Mouse (Mus musculus): Measurements from ENCODE around the gene H2al1c. TPM values are rescaled to one million over a fixed set of nuclear protein-coding genes. Genes with fewer than 3 reads are reported as not detected.
"Not testable (repeated sequence)": the region's sequence is repeated elsewhere in the genome, so short reads cannot be mapped to it uniquely, and the experiment has no call there.

The H2al1c gene
- polyA plus RNA-seq, 1 experiment from 2014 or later, result not detected

- WGBS, result 88% methylated on average over 1 of the region's 3 CpGs
- not testable (repeated sequence) for H3K4me2 ChIP-seq (ENCODE audit: low read depth, low read length); H3K9me3 ChIP-seq (ENCODE audit: control insufficient read depth, low read length); H3K27me3 ChIP-seq (replicated peaks; ENCODE audit: control insufficient read depth, insufficient read depth, low read length); H3K4me1 ChIP-seq (ENCODE audit: control insufficient read depth, insufficient read depth, low read length); H3K9ac ChIP-seq (ENCODE audit: low read depth, low read length); H3K36me3 ChIP-seq (ENCODE audit: control insufficient read depth, insufficient read depth, low read length); H3K4me3 ChIP-seq (ENCODE audit: low read length); H3K27ac ChIP-seq (ENCODE audit: low read length); ATAC-seq
Observed at GRCm38 (mm10) chrX:11302132-11302531, 3.3 kb upstream of the H2al1c start, which contains the start of gene H2al1b. TSS of gene H2al1b (plus strand) at chrX:11302432.

GRCm38 (mm10) chrX:11308524-11308923 is 3.1 kb downstream of the H2al1c start, which contains the start of gene H2al1d:
TSS of gene H2al1d (plus strand) at chrX:11308824.
- not testable (repeated sequence) for H3K4me2 ChIP-seq (ENCODE audit: low read depth, low read length); H3K36me3 ChIP-seq (ENCODE audit: control insufficient read depth, insufficient read depth, low read length); H3K27ac ChIP-seq (ENCODE audit: low read length); H3K4me1 ChIP-seq (ENCODE audit: control insufficient read depth, insufficient read depth, low read length); H3K27me3 ChIP-seq (replicated peaks; ENCODE audit: control insufficient read depth, insufficient read depth, low read length); ATAC-seq; H3K9me3 ChIP-seq (ENCODE audit: control insufficient read depth, low read length); H3K9ac ChIP-seq (ENCODE audit: low read depth, low read length); H3K4me3 ChIP-seq (ENCODE audit: low read length)
- WGBS, result no CpG with 5 or more reads among the region's 6 CpGs

DNA sequence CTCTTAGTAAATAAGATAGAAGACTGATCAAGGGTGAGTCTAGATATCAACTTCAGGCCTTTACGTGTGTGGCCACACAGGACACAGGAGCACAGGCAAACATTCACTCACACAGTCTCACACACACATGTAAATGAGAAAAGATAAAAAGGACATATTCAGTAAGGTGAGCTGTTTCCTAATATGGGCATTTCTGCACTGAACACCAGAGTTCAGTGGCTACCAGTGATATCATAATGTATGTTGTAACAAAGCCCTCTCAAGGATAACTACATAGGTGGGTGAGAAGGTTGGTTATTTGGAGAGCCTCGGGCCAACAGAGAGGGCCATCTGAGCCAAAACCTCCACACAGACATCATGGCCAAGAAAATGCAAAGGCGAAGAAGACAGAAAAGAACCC is 6.2 kb downstream of the H2al1c start, which contains the start of gene H2al1e:
Gene H2al1e, plus strand, starts transcription at position 301 of the 400 bp plus-strand sequence.
- H3K9ac ChIP-seq (ENCODE audit: low read depth, low read length); H3K4me2 ChIP-seq (ENCODE audit: low read depth, low read length); H3K36me3 ChIP-seq (ENCODE audit: control insufficient read depth, insufficient read depth, low read length); H3K27me3 ChIP-seq (replicated peaks; ENCODE audit: control insufficient read depth, insufficient read depth, low read length); H3K4me1 ChIP-seq (ENCODE audit: control insufficient read depth, insufficient read depth, low read length); H3K4me3 ChIP-seq (ENCODE audit: low read length); ATAC-seq; H3K27ac ChIP-seq (ENCODE audit: low read length); H3K9me3 ChIP-seq (ENCODE audit: control insufficient read depth, low read length): not testable (repeated sequence)
- no CpG with 5 or more reads among the region's 3 CpGs for WGBS

DNA sequence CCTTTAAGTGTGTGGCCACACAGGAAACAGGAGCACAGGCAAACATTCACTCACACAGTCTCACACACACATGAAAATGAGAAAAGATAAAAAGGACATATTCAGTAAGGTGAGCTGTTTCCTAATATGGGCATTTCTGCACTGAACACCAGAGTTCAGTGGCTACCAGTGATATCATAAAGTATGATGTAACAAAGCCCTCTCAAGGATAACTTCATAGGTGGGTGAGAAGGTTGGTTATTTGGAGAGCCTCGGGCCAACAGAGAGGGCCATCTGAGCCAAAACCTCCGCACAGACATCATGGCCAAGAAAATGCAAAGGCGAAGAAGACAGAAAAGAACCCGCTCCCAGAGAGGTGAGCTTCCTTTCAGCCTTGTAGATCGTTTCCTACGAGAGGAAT is 9.4 kb downstream of the H2al1c start, which contains the start of gene H2al1f:
Gene H2al1f, plus strand, starts transcription at position 301 of the 400 bp plus-strand sequence.
- no CpG with 5 or more reads among the region's 6 CpGs for WGBS
- H3K9me3 ChIP-seq (ENCODE audit: control insufficient read depth, low read length); H3K27me3 ChIP-seq (replicated peaks; ENCODE audit: control insufficient read depth, insufficient read depth, low read length); H3K27ac ChIP-seq (ENCODE audit: low read length); H3K4me2 ChIP-seq (ENCODE audit: low read depth, low read length); H3K9ac ChIP-seq (ENCODE audit: low read depth, low read length); H3K4me3 ChIP-seq (ENCODE audit: low read length); H3K4me1 ChIP-seq (ENCODE audit: control insufficient read depth, insufficient read depth, low read length); H3K36me3 ChIP-seq (ENCODE audit: control insufficient read depth, insufficient read depth, low read length); ATAC-seq: not testable (repeated sequence)

- WGBS, result no CpG with 5 or more reads among the region's 3 CpGs
- not testable (repeated sequence) for H3K27me3 ChIP-seq (replicated peaks; ENCODE audit: control insufficient read depth, insufficient read depth, low read length); H3K36me3 ChIP-seq (ENCODE audit: control insufficient read depth, insufficient read depth, low read length); H3K9me3 ChIP-seq (ENCODE audit: control insufficient read depth, low read length); H3K4me1 ChIP-seq (ENCODE audit: control insufficient read depth, insufficient read depth, low read length); H3K27ac ChIP-seq (ENCODE audit: low read length); H3K9ac ChIP-seq (ENCODE audit: low read depth, low read length); ATAC-seq; H3K4me3 ChIP-seq (ENCODE audit: low read length); H3K4me2 ChIP-seq (ENCODE audit: low read depth, low read length)
Observed at GRCm38 (mm10) chrX:11317956-11318355, 12.5 kb downstream of the H2al1c start, which contains the start of gene H2al1g. TSS of gene H2al1g (plus strand) at chrX:11318256.

- not testable (repeated sequence) for H3K9ac ChIP-seq (ENCODE audit: low read depth, low read length); H3K4me2 ChIP-seq (ENCODE audit: low read depth, low read length); H3K4me3 ChIP-seq (ENCODE audit: low read length); H3K9me3 ChIP-seq (ENCODE audit: control insufficient read depth, low read length); H3K36me3 ChIP-seq (ENCODE audit: control insufficient read depth, insufficient read depth, low read length); H3K27ac ChIP-seq (ENCODE audit: low read length); H3K4me1 ChIP-seq (ENCODE audit: control insufficient read depth, insufficient read depth, low read length); H3K27me3 ChIP-seq (replicated peaks; ENCODE audit: control insufficient read depth, insufficient read depth, low read length); ATAC-seq
- WGBS, result no CpG with 5 or more reads among the region's 6 CpGs
Observed at GRCm38 (mm10) chrX:11321192-11321591, 15.7 kb downstream of the H2al1c start, which contains the start of gene H2al1h. TSS of gene H2al1h (plus strand) at chrX:11321492.

GRCm38 (mm10) chrX:11324359-11324758 is 18.9 kb downstream of the H2al1c start, which contains the start of gene H2al1i:
TSS of gene H2al1i (plus strand) at chrX:11324659.
- WGBS, result 70% methylated on average over 2 of the region's 5 CpGs
- not testable (repeated sequence) for H3K36me3 ChIP-seq (ENCODE audit: control insufficient read depth, insufficient read depth, low read length); H3K4me2 ChIP-seq (ENCODE audit: low read depth, low read length); H3K4me1 ChIP-seq (ENCODE audit: control insufficient read depth, insufficient read depth, low read length); H3K9ac ChIP-seq (ENCODE audit: low read depth, low read length); H3K4me3 ChIP-seq (ENCODE audit: low read length); H3K27ac ChIP-seq (ENCODE audit: low read length); H3K27me3 ChIP-seq (replicated peaks; ENCODE audit: control insufficient read depth, insufficient read depth, low read length); ATAC-seq; H3K9me3 ChIP-seq (ENCODE audit: control insufficient read depth, low read length)

DNA sequence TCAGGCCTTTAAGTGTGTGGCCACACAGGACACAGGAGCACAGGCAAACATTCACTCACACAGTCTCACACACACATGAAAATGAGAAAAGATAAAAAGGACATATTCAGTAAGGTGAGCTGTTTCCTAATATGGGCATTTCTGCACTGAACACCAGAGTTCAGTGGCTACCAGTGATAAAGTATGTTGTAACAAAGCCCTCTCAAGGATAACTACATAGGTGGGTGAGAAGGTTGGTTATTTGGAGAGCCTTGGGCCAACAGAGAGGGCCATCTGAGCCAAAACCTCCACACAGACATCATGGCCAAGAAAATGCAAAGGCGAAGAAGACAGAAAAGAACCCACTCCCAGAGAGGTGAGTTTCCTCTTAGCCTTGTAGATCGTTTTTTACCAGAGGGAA is 22.1 kb downstream of the H2al1c start, which contains the start of gene H2al1j:
Gene H2al1j, plus strand, starts transcription at position 301 of the 400 bp plus-strand sequence.
- H3K4me2 ChIP-seq (ENCODE audit: low read depth, low read length); H3K9me3 ChIP-seq (ENCODE audit: control insufficient read depth, low read length); H3K27ac ChIP-seq (ENCODE audit: low read length); H3K36me3 ChIP-seq (ENCODE audit: control insufficient read depth, insufficient read depth, low read length); H3K4me3 ChIP-seq (ENCODE audit: low read length); H3K27me3 ChIP-seq (replicated peaks; ENCODE audit: control insufficient read depth, insufficient read depth, low read length); H3K9ac ChIP-seq (ENCODE audit: low read depth, low read length); ATAC-seq; H3K4me1 ChIP-seq (ENCODE audit: control insufficient read depth, insufficient read depth, low read length): not testable (repeated sequence)
- 91% methylated on average over 2 of the region's 2 CpGs for WGBS

DNA sequence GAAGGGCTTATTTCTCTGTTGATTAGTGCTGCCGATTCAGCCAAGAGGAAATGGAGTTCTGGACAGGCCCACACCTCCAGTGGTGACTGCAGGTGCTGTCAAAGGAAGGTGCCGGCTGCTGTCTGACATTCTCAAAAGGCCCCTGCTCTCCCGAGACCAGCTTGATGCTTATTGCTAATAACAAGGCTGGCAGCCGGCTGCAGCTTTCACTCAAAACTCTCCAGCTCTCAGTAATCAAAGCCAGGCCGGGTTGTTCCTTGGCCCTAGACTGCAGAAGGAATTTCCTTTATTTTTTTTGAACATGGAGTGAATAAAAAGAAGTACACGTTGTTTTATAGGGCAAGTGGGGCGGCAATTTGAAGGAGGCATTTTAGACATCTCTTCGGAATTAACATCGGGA is 40.3 kb downstream of the H2al1c start:
- 65% methylated on average over 9 of the region's 9 CpGs for WGBS
- H3K36me3 ChIP-seq (ENCODE audit: control insufficient read depth, insufficient read depth, low read length), result no peaks in the 10 kb centered on the region
- H3K9me3 ChIP-seq (ENCODE audit: control insufficient read depth, low read length), result no peaks in the 10 kb centered on the region
- no peak for ATAC-seq
- no peaks in the 10 kb centered on the region for H3K4me1 ChIP-seq (ENCODE audit: control insufficient read depth, insufficient read depth, low read length)
- H3K27ac ChIP-seq (ENCODE audit: low read length), result no peak overlapping the region
- H3K9ac ChIP-seq (ENCODE audit: low read depth, low read length), result no peak overlapping the region
- H3K4me3 ChIP-seq (ENCODE audit: low read length), result no peak overlapping the region
- peaks cover 2% of the 10 kb centered on the region; the same call in 1 of the 2 replicates for H3K27me3 ChIP-seq (replicated peaks; ENCODE audit: control insufficient read depth, insufficient read depth, low read length)
- H3K4me2 ChIP-seq (ENCODE audit: low read depth, low read length), result no peak overlapping the region

DNA sequence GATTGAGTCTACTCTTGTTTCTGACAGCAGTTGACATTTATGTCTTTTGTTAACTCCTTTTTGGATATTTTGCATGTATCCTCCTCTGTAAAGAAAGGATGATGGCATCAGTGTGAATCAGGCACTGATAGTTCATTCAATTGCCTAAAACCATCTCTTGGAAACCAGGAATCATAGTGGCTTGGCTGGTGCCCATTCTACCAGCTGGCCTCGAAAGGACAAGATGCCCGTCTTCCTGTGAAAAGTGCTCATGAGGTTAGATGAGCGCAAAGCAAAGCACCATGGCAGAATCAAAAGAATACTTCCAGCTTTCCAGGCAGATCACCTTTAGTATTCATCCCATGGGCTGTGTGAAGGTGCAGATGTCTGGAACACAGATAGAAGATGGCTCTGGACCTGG is 41.3 kb downstream of the H2al1c start:
- Histone ChIP-seq H3K4me3 (ENCODE audit: low read length) (no peak overlapping the region), H3K36me3 (ENCODE audit: control insufficient read depth, insufficient read depth, low read length) (no peaks in the 10 kb centered on the region), H3K27me3 (replicated peaks; ENCODE audit: control insufficient read depth, insufficient read depth, low read length) (peaks cover 2% of the 10 kb centered on the region; the same call in 1 of the 2 replicates), H3K9me3 (ENCODE audit: control insufficient read depth, low read length) (no peaks in the 10 kb centered on the region), H3K27ac (ENCODE audit: low read length) (no peak overlapping the region), H3K4me2 (ENCODE audit: low read depth, low read length) (no peak overlapping the region), H3K9ac (ENCODE audit: low read depth, low read length) (no peak overlapping the region), H3K4me1 (ENCODE audit: control insufficient read depth, insufficient read depth, low read length) (no peaks in the 10 kb centered on the region)
- 94% methylated on average over 3 of the region's 3 CpGs for WGBS
- no peak for ATAC-seq

All from intestine, embryonic 16.5 days (tissue).